Mouse (Mus musculus) testis, postnatal 10 days (tissue): ENCODE data around the gene Eogt.

Source experiments
- DNase-seq: peaks from one replicate; pipeline ENCODE4 v3.0.0; 2021; ENCODE audit warnings: low spot score

Eogt gene

DNA sequence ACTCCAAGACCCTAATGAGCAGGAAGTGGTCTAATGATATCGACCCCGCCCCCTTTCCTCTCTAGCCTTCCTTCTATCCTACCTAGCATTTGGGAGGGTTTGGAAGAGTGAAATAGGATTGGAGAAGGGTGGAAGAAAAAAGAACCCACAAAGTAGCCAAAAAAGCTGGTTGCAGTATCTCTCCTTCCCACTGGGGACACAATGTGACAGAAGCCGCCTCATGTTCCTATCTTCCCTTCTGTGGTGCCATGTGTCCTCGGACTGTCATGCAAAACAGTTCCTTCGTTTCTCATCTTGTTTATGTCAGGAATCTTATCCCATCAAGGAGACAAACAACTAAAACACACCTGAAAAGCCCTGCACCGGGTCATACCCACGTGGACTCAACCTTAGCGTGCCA lies 42.9 kb downstream of the Eogt start:
- DNase-seq: no peak

DNA sequence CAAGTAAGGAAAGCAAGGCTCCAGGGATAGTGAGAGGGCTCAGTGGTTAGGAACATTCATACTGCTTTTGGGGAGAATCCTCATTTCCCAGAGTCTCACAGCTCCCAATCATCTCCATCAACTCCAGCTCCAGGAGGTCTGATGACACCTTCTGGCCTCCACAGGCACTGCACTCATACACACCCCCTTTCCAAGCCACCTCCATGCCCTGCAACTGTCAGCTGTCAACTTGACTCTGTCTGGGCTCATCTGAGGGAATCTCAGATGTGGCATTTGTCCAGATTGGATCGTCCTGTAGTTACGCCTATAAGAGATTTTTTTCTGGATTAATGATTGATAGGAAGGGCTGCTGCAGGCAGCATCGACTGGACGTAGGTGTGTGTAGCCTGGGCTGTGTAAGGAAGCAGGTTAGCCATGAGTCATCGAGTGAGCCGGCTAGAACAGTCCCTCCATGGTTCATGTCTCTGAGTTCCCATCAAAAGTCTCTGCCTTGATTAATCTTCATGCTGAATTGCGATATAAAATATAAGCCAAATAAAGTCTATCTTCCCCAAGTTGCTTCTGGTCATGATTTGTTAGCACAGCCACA lies 44.6 kb downstream of the Eogt start:
- no peak for DNase-seq

- DNase-seq: no peak
These were observed 46.9 kb downstream of the Eogt start for GRCm38 (mm10) chr6:97101958-97102702.

GRCm38 (mm10) chr6:97101190-97101957 lies 47.6 kb downstream of the Eogt start:
- no peak for DNase-seq

- DNase-seq: no peak
These were observed 66.6 kb downstream of the Eogt start for GRCm38 (mm10) chr6:97082336-97082735.

- DNase-seq: no peak
These were observed 69.0 kb downstream of the Eogt start for GRCm38 (mm10) chr6:97080016-97080415.

DNA sequence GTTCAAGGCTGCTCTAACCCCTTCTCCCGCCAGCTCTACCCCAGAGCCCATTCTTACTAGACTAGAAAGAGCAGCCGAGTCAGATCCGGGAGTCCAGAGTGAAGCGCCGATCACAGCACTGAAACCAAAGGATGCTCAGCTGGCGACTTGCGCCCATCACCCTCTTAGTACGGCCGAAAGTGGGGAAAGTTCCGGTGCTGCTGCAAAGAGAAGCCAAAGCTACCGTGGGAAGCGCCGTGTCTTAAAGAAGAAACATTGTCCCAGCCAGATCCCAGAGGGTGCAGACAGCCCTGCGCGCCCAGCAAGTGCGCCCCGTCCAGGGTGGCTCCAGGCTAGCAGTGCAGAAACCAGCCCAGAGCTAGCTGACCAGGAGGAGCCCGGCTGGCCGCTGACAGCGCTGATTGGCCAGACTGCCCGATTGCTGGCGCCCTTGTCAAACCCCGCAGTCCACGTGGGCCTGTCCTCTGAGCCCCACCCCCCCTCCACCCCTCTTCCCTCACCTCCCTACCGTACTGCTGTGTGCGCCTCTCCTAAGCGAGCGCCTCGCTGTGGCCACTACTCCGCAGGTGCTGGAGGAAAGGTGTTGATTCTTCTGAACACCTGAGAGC lies 88.8 kb downstream of the Eogt start, which contains the start of gene Fam19a4:
TSS of gene Fam19a4 (minus strand) at position 340 of the 608 bp plus-strand sequence.
- peak; percentile 46 for DNase-seq
